Mouse (Mus musculus) urinary bladder, postnatal 14 days (tissue): Measurements from ENCODE around the gene Cenpi.
"Not testable (repeated sequence)": the region's sequence is repeated elsewhere in the genome, so short reads cannot be mapped to it uniquely, and the experiment has no call there.

Experiments used
- DNase-seq: peaks from one replicate; pipeline ENCODE4 v3.0.0; 2021; ENCODE audit warnings: low spot score

The Cenpi gene

GRCm38 (mm10) chrX:134307534-134308274 is at the start of gene Cenpi:
TSS of gene Cenpi (plus strand) at chrX:134308084.
- DNase-seq: peak; percentile 84

GRCm38 (mm10) chrX:134261191-134261590 is 46.7 kb upstream of the Cenpi start:
- no peak for DNase-seq

GRCm38 (mm10) chrX:134262129-134262528 is 45.8 kb upstream of the Cenpi start:
- no peak for DNase-seq

- DNase-seq: peak; percentile 4
Observed at GRCm38 (mm10) chrX:134275715-134276114, 32.2 kb upstream of the Cenpi start.

GRCm38 (mm10) chrX:134276275-134277160 is 31.4 kb upstream of the Cenpi start, which contains the start of gene Trmt2b:
TSS of gene Trmt2b (minus strand) at chrX:134276984.
- DNase-seq: peak; percentile 68

GRCm38 (mm10) chrX:134280531-134280930 is 27.4 kb upstream of the Cenpi start:
- no peak for DNase-seq

GRCm38 (mm10) chrX:134285102-134285501 is 22.8 kb upstream of the Cenpi start:
- DNase-seq: no peak

GRCm38 (mm10) chrX:134285791-134286190 is 22.1 kb upstream of the Cenpi start:
- DNase-seq: no peak

GRCm38 (mm10) chrX:134287305-134287704 is 20.6 kb upstream of the Cenpi start:
- DNase-seq: no peak

GRCm38 (mm10) chrX:134296301-134296700 is 11.6 kb upstream of the Cenpi start:
- DNase-seq: no peak

GRCm38 (mm10) chrX:134296737-134297136 is 11.1 kb upstream of the Cenpi start:
- no peak for DNase-seq

GRCm38 (mm10) chrX:134297195-134297594 is 10.7 kb upstream of the Cenpi start:
- no peak for DNase-seq

- DNase-seq: no peak
Observed at GRCm38 (mm10) chrX:134300219-134300618, 7.7 kb upstream of the Cenpi start.

- DNase-seq: no peak
Observed at GRCm38 (mm10) chrX:134303287-134303686, 4.6 kb upstream of the Cenpi start.

GRCm38 (mm10) chrX:134308275-134308634 is 371 bp downstream of the Cenpi start:
- no peak for DNase-seq

GRCm38 (mm10) chrX:134311193-134311592 is 3.3 kb downstream of the Cenpi start:
- not testable (repeated sequence) for DNase-seq

- peak; percentile 23 for DNase-seq
Observed at GRCm38 (mm10) chrX:134319153-134319932, 11.5 kb downstream of the Cenpi start.

GRCm38 (mm10) chrX:134333280-134333679 is 25.4 kb downstream of the Cenpi start:
- peak; percentile 3 for DNase-seq

GRCm38 (mm10) chrX:134342735-134343134 is 34.9 kb downstream of the Cenpi start:
- no peak for DNase-seq

GRCm38 (mm10) chrX:134350205-134350604 is 42.3 kb downstream of the Cenpi start:
- DNase-seq: no peak

GRCm38 (mm10) chrX:134353848-134354247 is 46.0 kb downstream of the Cenpi start:
- no peak for DNase-seq

GRCm38 (mm10) chrX:134359336-134359735 is 51.5 kb downstream of the Cenpi start:
- DNase-seq: no peak
